Mouse (Mus musculus) megakaryocyte-erythroid progenitor cell, adult 5-6 weeks (primary cell): ENCODE measurements around the gene Poln. TPM values are rescaled to one million over a fixed set of nuclear protein-coding genes. Genes with fewer than 3 reads are reported as not detected.

Source experiments
- ATAC-seq: replicated peaks from 2 replicates; pipeline ENCODE4 v1.8.0; 2016; ENCODE audit warnings: mild to moderate bottlenecking, inconsistent platforms; ENCODE audit not compliant: severe bottlenecking, poor library complexity, low FRiP score, low TSS enrichment
- total RNA-seq, 2 experiments: library from RNA; stranded (forward) in 1 of 2; stranded (reverse) in 1 of 2; fragments of 200-1000, 215-1000 nt in 1 of 2; fragments of >200 nt in 1 of 2; fragmentation: Nextera tagmentation in 1 of 2; gene quantifications; 2 replicates each; pipeline ENCODE4 v1.2.3; 2014 to 2017

Poln gene
- total RNA-seq, 2 experiments from 2014 or later = 0.26 to 2.6 TPM

DNA sequence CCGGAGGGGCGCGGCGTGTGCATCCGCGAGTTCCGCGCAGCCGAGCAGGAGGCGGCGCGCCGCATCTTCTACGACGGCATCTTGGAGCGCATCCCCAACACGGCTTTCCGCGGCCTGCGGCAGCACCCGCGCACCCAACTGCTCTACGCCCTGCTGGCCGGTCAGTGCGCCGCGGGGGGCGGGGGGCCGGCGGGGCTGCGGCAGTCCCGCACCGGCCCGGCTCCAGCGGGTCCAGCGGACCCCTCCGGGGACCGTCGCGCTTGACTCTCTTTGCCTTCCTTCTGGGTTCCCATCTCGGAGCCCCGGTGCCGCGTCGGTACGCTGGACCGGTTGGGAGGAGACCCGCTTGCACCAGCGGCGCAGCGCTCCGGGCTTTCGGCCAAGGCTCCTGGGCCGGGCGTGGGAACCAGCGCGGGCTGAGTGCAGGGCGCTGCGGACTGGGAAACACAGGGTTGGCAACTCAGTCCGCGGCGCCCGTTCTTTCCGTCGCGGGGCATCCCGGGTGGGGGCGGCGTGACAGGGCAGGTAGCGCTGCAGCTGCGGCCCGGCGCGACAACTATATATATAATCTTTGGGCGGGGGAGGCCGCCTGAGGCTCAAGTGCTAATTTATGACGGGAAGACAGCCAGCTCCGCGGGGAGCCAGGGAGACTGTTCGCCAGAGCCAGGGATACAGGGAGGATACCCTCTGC is 172.1 kb downstream of the Poln start:
- no peak for ATAC-seq

DNA sequence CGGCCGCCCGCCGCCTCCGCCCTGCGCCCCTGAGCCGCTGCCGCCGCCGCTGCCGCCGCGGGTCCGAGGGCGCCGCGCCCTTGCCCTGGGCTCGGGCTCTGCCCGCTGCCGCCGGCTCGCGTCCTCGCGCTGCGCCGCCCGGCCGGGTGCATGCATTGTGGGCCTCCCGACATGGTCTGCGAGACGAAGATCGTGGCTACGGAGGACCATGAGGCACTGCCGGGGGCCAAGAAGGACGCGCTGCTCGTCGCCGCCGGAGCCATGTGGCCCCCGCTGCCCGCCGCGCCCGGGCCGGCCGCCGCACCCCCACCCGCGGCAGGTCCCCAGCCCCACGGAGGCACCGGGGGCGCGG is 172.6 kb downstream of the Poln start:
- no peak for ATAC-seq

DNA sequence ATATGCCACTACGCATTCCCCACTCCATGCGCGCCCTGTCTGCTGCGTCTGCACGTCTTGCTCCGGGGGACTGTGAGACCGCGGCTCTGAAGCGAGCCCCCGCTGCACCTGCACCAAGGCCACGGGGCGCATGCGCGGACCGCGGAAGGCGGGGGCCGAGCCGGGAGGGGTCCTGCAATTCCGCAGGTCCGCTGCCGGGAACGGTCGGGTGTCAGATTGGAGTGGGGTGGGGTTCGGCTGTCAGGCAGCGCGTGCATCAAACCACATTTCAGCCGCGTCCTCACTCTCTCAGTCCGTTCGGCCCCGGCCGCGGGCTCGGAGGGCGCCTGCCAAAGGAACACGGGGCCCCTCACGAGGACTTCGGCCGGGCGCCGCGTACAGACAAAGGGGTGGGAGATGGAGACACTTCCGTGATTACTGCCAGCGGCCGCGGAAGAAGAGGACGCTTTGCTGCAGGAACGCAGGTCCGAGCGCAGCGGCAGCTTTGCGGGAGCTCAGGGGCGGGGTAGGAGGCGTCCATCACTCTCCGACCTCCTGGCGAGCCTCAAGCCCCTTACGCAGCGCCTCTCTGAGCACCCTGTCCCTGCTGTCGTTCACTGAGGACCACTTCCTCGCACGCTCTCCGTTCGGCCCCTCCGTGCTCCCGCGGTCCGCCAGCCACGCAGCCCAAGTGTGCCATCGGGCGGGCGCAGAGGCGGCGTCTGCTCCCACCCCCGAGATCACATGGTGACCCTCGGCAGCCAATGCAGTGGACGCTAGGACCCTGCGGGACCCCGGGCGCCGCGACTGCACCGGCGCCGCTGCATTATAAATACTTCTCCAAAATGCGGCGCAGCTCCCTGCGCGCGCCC is 173.2 kb downstream of the Poln start, which contains the start of gene Nat8l:
TSS of gene Nat8l (plus strand) at position 142 of the 851 bp plus-strand sequence.
- no peak for ATAC-seq

DNA sequence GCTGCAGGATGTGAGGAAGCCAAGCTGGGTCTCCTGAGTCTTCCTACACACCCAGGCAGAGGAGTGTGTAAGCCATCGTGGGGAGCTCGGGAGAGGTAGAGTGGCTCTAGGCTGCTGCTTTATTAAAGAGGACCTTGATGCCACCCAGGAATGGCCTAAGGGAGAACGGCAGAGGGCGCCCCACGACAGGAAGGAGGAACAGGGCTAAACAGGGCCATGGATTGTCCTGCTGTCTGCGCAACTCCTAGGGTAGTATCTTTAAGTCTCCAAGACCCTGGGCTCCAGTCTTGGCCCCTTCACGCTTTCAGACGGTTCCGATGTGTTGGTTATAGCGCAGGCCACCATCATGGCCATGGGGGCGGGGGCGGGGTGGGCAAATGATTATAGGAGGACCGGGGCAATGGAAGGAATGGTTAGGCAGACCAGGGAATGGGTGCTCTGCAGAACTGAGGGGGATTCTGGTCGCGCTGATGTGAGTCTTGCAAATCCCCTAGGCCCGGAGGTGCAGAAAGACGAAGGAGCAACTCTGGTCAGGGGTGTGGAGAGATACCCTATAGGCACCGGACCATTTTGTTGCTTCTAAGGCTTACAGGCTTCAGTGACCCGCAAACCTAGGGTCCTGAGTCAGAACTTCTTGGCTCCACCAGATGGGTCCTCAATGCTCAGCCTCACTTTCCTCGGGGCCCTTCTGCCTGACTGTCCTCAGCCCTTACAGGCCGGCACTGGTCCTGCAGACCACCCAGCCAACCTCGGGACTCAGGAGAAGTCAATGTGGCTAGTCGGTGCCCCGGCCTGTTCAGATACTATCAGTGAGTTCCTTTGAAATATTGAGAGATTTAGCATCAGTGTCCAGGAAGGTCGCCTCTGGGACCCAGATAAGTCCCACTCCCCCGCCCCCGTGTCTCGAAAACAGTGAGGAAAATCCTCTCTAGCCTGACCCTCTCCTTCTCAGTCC is 174.3 kb downstream of the Poln start:
- ATAC-seq = no peak

DNA sequence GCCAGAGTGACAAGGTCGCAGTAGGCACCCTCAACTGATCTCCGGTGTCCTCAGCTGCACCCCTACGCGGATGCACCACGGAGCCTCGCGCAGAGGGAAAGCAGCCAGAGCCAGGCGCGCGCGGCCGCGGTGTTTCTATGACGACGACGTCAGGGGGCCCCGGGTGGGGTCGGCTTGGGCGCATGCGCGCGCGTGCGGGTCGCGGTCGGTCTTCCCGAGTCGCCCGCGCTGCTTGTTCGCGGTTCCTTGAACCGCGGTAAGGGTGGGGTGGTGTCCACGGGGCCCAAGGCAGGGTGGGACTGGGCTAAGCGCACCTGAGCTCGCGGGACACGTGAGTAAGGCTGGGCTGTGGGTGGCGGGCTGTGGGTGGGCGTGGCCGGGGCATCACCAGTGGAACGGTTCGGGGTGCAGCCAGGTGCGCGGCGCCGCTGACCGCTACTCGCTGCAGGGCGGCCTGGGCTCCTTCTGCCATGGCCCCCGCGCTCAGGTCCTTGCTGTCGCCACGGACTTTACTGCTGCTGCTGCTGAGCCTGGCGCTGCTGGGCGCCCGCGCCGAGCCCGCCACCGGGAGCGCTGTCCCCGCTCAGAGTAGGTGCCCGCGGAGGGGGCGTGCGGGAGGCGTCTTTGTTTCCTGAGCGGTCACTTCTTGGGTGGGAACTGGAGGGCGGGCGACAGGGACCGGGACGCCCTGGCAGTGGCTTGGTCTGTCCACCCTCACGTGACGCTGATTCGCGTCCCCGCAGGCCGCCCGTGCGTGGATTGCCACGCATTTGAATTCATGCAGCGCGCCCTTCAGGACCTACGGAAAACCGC is 185.7 kb downstream of the Poln start, which contains the start of gene Gm1673:
TSS of gene Gm1673 (plus strand) at position 125 of the 813 bp plus-strand sequence.
- ATAC-seq = no peak

DNA sequence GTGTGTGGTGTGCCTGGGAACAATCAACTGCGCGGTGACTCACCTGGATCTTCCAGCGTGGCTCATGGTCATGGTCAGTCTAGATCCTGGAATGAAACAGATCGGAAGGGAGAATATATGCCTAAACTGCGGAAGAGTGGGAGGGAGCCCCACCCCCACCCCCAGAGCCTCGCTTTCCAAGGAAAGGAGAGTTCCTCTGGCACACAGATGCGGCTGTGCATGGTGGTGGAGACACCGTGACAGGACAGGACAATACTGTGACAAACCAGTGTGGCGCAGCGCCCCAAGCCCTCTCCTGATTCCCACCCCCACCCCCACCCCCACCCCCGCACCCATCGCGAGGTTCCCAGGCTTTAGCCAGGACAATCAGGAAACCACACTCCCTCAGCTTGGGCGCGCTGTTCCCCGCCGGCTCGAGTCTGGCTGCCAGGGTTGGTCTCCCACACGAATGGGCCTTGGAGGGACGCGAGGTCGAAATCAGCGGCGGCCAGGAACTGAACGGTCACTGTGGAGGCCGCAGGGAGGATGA is 186.5 kb downstream of the Poln start:
- no peak for ATAC-seq

DNA sequence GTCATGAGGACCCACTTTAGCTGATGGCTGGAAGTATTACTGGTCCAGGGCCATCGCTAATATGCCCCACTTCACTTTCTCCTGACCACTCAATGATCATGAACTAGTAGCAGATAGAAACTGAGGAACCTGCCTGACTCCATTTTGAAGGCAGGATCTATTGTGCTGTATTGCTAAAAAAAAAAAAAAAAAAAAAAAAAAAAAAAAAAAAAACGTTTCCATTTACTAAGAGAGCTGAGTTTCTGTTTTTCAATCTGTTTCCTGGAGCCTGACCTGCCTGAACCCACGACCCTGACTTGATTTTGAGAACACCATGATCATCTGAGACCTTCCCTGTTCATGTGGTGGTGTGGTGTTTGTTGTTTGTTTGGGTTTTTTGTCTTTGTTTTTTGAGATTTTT is 193.0 kb downstream of the Poln start:
- no peak for ATAC-seq

DNA sequence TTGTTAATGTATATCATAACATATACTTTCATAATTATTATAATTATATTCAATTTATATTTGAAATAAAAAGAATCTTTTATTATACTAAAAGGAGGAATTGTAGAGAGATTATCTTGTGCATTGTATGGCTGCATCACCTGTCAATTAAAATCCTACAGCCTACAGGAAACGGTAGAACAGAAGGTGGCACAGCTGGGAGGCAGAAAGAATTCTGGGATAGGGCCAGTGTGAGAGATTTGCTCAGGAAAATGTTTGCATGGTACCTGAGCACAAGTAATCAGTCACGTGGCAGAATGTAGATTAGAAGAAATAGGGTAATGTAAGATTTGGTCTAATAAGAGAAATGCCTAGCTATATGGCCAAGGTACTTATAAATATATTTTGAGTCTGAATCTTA is 194.5 kb downstream of the Poln start:
- ATAC-seq = no peak

DNA sequence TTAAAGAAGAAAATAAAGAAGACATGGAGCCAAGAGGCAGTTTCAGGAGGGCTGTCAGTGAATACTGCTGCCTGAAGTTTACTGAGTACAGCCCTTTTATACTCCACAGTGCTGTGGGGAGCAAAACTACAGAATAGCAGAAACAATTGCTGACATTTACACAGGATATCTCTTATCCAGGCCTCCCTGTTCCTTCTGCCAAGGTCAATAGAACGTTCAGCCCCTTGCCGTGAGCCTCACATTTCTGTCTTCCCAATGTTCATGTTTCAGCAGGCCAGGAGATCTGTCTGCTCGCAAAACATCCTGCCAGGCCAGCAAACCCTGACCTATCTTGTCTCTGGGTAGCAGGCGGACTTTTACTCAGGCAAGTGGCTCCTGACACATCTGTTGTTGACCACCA is 209.9 kb downstream of the Poln start:
- ATAC-seq = no peak

Other genes starting within 250 kb of the Poln start
- 51.6 and 54.2 TPM in 2 replicates for gene Nelfa, start 233.0 kb downstream of the Poln start, total RNA-seq (2014; fragmentation: Nextera tagmentation)
- gene Nelfa, start 233.0 kb downstream of the Poln start, total RNA-seq (2017) = 28.3 and 35.0 TPM in 2 replicates
- not detected in 2 replicates for gene Gm1673, start 186.0 kb downstream of the Poln start, total RNA-seq (2014; fragmentation: Nextera tagmentation)
- gene Gm1673, start 186.0 kb downstream of the Poln start, total RNA-seq (2017) = not detected in 2 replicates
- gene Nat8l, start 173.5 kb downstream of the Poln start, total RNA-seq (2014; fragmentation: Nextera tagmentation) = not detected in 2 replicates
- 0.23 TPM in 1 of 2 replicates, not detected in the other for gene Nat8l, start 173.5 kb downstream of the Poln start, total RNA-seq (2017)
- gene Haus3, start 79 bp upstream of the Poln start, total RNA-seq (2014; fragmentation: Nextera tagmentation) = 45.3 and 52.4 TPM in 2 replicates
- 83.0 and 139 TPM in 2 replicates for gene Haus3, start 79 bp upstream of the Poln start, total RNA-seq (2017)
- 32.3 and 34.4 TPM in 2 replicates for gene Mxd4, start 18.3 kb upstream of the Poln start, total RNA-seq (2014; fragmentation: Nextera tagmentation)
- gene Mxd4, start 18.3 kb upstream of the Poln start, total RNA-seq (2017) = 9.5 and 14.7 TPM in 2 replicates
- not detected in 2 replicates for gene Zfyve28, start 119.0 kb upstream of the Poln start, total RNA-seq (2014; fragmentation: Nextera tagmentation)
- gene Zfyve28, start 119.0 kb upstream of the Poln start, total RNA-seq (2017) = not detected in 2 replicates
- not detected in 2 replicates for gene Cfap99, start 119.2 kb upstream of the Poln start, total RNA-seq (2014; fragmentation: Nextera tagmentation)
- gene Cfap99, start 119.2 kb upstream of the Poln start, total RNA-seq (2017) = not detected in 2 replicates
- gene Rnf4, start 166.8 kb upstream of the Poln start, total RNA-seq (2014; fragmentation: Nextera tagmentation) = 116 and 123 TPM in 2 replicates
- gene Rnf4, start 166.8 kb upstream of the Poln start, total RNA-seq (2017) = 112 and 149 TPM in 2 replicates
- gene Fam193a, start 200.5 kb upstream of the Poln start, total RNA-seq (2014; fragmentation: Nextera tagmentation) = 33.6 and 42.2 TPM in 2 replicates
- gene Fam193a, start 200.5 kb upstream of the Poln start, total RNA-seq (2017) = 20.1 and 45.7 TPM in 2 replicates